Mouse (Mus musculus): ENCODE data around the gene Fbxw10.

- TF ChIP-seq MAX (IDR thresholded peaks at IDR 0.05; ENCODE audit: low read depth) (no peak), POLR2A (IDR thresholded peaks at IDR 0.05; ENCODE audit: insufficient read length, low read depth) (no peak)
Measured at GRCm38 (mm10) chr11:62875696-62876095, 28.8 kb downstream of the Fbxw10 start.

All from myocyte (in vitro differentiated cells).